Mouse (Mus musculus) neural tube, embryonic 14.5 days (tissue): ENCODE results near the gene Endov. TPM values are rescaled to one million over a fixed set of nuclear protein-coding genes. Genes with fewer than 3 reads are reported as not detected.
A peak's percentile ranks its signal among the peaks of the same experiment; 100 is the strongest.

Source experiments
- ATAC-seq: fragments of 200-750 bp; cut with Nextera tagmentation; 2 replicates; pipeline ENCODE4 v1.8.0; 2017; ENCODE audit warnings: low read depth, mild to moderate bottlenecking, moderate TSS enrichment, moderate library complexity
- H3K27ac ChIP-seq: fragments of 300-500 bp; sonication (generic); 2 replicates; pipeline ENCODE4 v1.5.1; 2014; ENCODE audit warnings: low read depth, mild to moderate bottlenecking, control low read depth, low read length, moderate library complexity, mixed read lengths
- H3K27me3 ChIP-seq: fragments of 300-500 bp; sonication (generic); 2 replicates; pipeline ENCODE4 v1.6.1; 2014; ENCODE audit warnings: low read length; ENCODE audit not compliant: control insufficient read depth, insufficient read depth
- H3K36me3 ChIP-seq: fragments of 300-500 bp; sonication (generic); 2 replicates; pipeline ENCODE4 v1.6.1; 2014; ENCODE audit warnings: low read length, mixed read lengths; ENCODE audit not compliant: control insufficient read depth, insufficient read depth
- H3K4me1 ChIP-seq: fragments of 300-500 bp; sonication (generic); 2 replicates; pipeline ENCODE4 v1.6.1; 2014; ENCODE audit warnings: low read length; ENCODE audit not compliant: control insufficient read depth, insufficient read depth
- H3K4me2 ChIP-seq: fragments of 300-500 bp; sonication (generic); 2 replicates; pipeline ENCODE4 v1.6.1; 2014; ENCODE audit warnings: mild to moderate bottlenecking, low read depth, low read length, control low read depth
- H3K4me3 ChIP-seq: fragments of 300-500 bp; sonication (generic); 2 replicates; pipeline ENCODE4 v1.5.1; 2014; ENCODE audit warnings: low read depth, low read length, control low read depth, mixed read lengths
- H3K9ac ChIP-seq: fragments of 300-500 bp; sonication (generic); replicated peaks from 2 replicates; pipeline ENCODE4 v1.6.1; 2014; ENCODE audit warnings: low read depth, mild to moderate bottlenecking, control low read depth, low read length, mixed read lengths
- H3K9me3 ChIP-seq: fragments of 300-500 bp; sonication (generic); 2 replicates; pipeline ENCODE4 v1.6.1; 2016; ENCODE audit warnings: low read length; ENCODE audit not compliant: control insufficient read depth
- WGBS: fragments of 180-500 bp; shearing (Covaris S2); extraction: QIAGEN DNeasy Blood & Tissue Kit; methylation state at CpG from one replicate; pipeline ENCODE4 v1.1.7; 2014; 5-methylcytosine and 5-hydroxymethylcytosine counted together
- polyA plus RNA-seq: library from polyadenylated mRNA; unstranded; fragments of >200 nt; fragmentation: Nextera tagmentation; extraction: Ambion mirVana; gene quantifications from 2 replicates; pipeline ENCODE4 v1.2.1, GENCODE M21; 2014

Gene Endov
- polyA plus RNA-seq, 1 experiment from 2014 or later: 13.8 TPM

DNA sequence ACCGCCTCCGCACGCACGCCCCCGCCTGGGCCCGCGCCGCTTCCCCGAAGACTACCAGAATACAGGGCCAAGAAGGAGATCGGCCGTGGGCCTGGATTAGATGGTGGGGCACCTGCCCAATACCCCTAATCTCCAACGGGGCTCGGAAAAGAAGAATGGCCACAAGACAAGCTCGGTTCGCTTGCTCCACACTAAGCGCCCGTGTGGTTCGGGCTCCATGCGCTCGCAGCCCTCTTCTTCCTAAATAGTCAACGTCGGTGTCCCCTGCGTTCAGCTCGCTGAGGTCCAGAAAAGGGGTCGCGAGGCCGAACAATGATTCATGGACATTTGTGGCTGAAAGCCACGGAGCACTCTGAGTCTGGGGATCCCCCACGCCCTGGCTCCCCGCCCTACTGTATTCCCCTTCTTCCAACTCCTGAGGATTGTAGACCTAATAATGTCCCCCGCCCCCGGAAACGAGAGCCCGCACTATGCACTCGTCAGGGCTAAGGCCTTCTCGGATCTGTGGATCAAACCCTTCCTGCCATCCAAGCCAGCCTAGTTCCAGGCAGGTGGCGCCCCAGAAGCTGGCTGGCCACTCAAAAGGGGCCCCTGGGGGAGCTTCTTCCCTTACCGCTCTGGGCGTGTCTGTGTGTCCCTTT, 56.9 kb downstream of the Endov start:
- no peaks in the 10 kb centered on the region for H3K36me3 ChIP-seq
- no peaks in the 10 kb centered on the region for H3K9me3 ChIP-seq
- H3K9ac ChIP-seq: peak overlapping the region; percentile 76
- peaks cover 3% of the 10 kb centered on the region; the same call in 1 of the 2 replicates for H3K27me3 ChIP-seq
- peak; percentile 19; the same call in 1 of the 2 replicates for ATAC-seq
- peak overlapping the region; percentile 76 for H3K4me3 ChIP-seq
- H3K4me2 ChIP-seq: peak overlapping the region; percentile 97
- 1% methylated on average over 39 of the region's 39 CpGs for WGBS
- peaks cover 54% of the 10 kb centered on the region for H3K4me1 ChIP-seq
- H3K27ac ChIP-seq: peak overlapping the region; percentile 55

DNA sequence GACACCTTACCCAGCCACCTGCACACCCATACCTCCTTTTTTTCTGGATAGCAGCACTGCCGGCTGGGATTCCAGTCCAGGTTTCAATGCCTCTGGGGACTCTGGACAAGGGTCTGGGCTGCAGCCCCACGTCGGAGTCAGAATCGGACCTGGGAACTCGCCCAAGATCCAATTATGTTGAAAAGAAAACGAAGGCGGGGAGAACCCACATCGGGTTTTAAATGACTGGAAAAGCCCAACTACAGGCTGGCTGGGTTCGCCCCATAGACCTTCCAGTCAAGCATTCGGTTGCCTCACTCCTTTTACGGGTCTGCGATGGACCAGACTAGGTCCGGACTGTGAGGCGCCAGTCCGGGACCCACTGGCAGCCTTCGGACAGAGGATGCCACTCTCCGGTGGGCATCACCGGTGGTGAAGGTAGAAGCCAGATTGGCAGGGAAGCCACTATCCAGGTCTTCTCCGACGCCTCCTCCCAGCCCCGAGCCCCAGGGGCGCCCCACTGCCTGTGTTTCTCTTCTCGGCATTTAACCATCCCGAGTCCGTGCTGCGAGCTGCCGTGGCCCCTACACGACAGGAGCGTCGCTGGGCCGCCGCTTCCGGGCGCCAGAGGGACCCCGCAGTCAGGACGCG, 57.7 kb downstream of the Endov start:
- Histone ChIP-seq H3K4me3 (peak overlapping the region; percentile 76), H3K36me3 (no peaks in the 10 kb centered on the region), H3K27me3 (peaks cover 3% of the 10 kb centered on the region; the same call in 1 of the 2 replicates), H3K9ac (peak overlapping the region; percentile 58), H3K4me2 (peak overlapping the region; percentile 97), H3K4me1 (peaks cover 48% of the 10 kb centered on the region), H3K27ac (peak overlapping the region; percentile 55), H3K9me3 (no peaks in the 10 kb centered on the region)
- no peak for ATAC-seq
- under 1% methylated on average over 37 of the region's 37 CpGs for WGBS

DNA sequence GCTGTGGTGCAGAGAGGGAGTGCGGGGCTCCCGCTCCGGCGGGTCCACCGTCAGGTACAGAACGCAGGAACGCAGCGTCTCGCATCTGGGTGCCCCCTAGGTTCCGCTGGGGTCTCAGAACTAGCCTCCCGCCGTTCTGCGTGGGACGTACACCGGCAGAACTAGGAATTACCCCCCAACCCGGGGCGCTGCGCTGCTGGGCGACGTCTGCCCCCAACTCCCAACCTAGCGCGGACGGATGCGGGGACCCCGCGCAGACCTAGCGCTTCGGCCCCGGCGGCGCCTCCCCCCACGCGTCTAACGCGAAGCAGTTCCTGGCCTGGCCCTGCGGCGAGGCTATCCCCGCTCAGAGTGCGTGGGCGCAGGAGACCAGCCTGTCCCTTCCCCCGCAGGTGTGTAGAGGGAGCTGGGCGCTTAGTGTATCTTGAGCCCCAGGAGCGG, 58.2 kb downstream of the Endov start:
- Histone ChIP-seq H3K27me3 (peaks cover 3% of the 10 kb centered on the region; the same call in 1 of the 2 replicates), H3K4me1 (peaks cover 45% of the 10 kb centered on the region), H3K27ac (peak overlapping the region; percentile 55), H3K36me3 (no peaks in the 10 kb centered on the region), H3K4me2 (peak overlapping the region; percentile 97), H3K4me3 (peak overlapping the region; percentile 76), H3K9ac (peak overlapping the region; percentile 58), H3K9me3 (no peaks in the 10 kb centered on the region)
- WGBS: under 1% methylated on average over 42 of the region's 43 CpGs
- no peak for ATAC-seq

DNA sequence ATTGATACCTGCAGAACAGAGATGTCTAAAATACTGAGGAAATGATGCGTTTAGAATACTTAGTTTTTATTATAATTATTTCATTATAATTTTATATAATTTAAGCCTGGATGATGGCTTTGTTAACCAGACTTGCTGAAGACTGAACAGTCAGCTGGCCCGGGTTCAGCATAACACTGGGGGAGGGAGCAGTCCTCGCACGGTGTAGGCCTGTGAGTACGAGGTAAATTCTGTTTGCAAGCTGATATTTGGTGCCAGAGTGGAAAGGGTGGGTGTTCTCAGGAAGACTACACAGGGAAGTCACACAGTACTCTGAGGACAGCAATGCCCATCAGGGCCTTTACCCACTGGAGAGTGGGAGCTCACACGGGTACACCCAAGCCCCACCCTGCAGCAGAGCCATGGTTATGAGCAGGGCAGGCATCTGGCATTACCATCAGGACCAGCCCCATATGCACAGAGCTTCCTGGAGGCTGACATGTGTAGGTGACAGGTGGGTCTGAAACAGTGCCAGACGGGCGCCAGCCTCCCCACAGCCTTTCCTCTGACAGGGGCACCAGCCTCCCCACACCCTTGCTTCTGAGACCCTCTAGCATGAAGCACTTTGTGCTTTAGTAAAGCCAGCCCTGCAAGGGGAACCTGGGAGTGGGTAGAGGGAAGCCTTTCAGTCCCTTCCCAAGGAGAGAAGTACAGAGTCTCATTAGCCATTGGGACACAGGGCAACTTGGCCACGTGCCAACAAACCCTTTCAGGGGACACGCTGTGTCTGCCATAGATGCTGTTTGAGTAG, 59.6 kb downstream of the Endov start:
- no peaks in the 10 kb centered on the region for H3K9me3 ChIP-seq
- no peak for ATAC-seq
- H3K27me3 ChIP-seq: peaks cover 3% of the 10 kb centered on the region; the same call in 1 of the 2 replicates
- no peak overlapping the region for H3K27ac ChIP-seq
- H3K4me1 ChIP-seq: peaks cover 31% of the 10 kb centered on the region
- H3K36me3 ChIP-seq: no peaks in the 10 kb centered on the region
- H3K9ac ChIP-seq: no peak overlapping the region
- no peak overlapping the region for H3K4me3 ChIP-seq
- WGBS: 48% methylated on average over 10 of the region's 10 CpGs
- H3K4me2 ChIP-seq: 0 out of 2 replicates have a peak overlapping the region, but pooled peaks have one; percentile 16

DNA sequence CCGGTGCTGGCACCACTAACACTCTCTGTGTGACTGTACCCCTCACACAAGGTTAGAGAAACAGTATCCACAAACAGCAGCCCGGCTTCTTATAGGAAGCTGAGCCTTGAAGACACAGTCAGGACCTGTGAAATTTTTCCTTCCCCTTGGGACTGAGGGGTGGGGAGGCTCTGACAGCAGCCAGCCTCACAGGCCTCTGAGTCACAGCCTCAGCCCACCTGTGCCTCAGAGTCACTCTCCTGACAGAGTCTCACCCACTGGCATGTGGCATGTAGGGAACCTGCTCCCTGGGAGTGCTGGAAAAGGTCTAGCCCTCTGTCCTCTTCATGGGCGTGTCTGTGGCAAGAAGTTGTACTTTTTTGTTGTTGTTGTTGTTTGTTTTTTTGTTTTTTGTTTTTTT, 60.3 kb downstream of the Endov start:
- Histone ChIP-seq H3K4me2 (no peak overlapping the region), H3K4me3 (no peak overlapping the region), H3K27ac (no peak overlapping the region), H3K9me3 (no peaks in the 10 kb centered on the region), H3K36me3 (no peaks in the 10 kb centered on the region), H3K27me3 (peaks cover 3% of the 10 kb centered on the region; the same call in 1 of the 2 replicates), H3K4me1 (peaks cover 26% of the 10 kb centered on the region), H3K9ac (no peak overlapping the region)
- WGBS: 51% methylated on average over 3 of the region's 3 CpGs
- no peak for ATAC-seq

DNA sequence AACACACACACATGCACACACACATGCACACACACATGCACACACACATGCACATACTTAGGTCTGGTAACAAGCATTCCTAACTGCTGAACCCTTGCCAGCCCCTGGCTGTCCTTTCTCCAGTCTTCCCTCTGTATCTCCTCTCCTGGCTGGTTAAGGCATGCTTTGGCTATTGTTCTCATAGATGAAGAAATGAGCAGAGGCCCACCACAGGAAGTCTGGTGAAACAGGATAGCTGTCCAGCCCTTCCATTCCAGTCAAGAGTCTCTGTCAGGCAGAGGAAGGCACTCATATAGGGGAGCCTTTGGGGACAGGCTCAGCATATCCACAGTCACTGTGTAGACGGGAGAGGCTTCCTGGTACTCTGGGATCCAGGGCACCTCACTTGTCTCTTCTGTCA, 61.2 kb downstream of the Endov start:
- WGBS: 57% methylated on average over 1 of the region's 1 CpGs
- Histone ChIP-seq H3K27me3 (peaks cover under 1% of the 10 kb centered on the region; the same call in 1 of the 2 replicates), H3K9ac (no peak overlapping the region), H3K4me3 (no peak overlapping the region), H3K9me3 (no peaks in the 10 kb centered on the region), H3K27ac (peak overlapping the region; percentile 55), H3K4me1 (peaks cover 22% of the 10 kb centered on the region), H3K4me2 (no peak overlapping the region), H3K36me3 (no peaks in the 10 kb centered on the region)
- ATAC-seq: no peak

DNA sequence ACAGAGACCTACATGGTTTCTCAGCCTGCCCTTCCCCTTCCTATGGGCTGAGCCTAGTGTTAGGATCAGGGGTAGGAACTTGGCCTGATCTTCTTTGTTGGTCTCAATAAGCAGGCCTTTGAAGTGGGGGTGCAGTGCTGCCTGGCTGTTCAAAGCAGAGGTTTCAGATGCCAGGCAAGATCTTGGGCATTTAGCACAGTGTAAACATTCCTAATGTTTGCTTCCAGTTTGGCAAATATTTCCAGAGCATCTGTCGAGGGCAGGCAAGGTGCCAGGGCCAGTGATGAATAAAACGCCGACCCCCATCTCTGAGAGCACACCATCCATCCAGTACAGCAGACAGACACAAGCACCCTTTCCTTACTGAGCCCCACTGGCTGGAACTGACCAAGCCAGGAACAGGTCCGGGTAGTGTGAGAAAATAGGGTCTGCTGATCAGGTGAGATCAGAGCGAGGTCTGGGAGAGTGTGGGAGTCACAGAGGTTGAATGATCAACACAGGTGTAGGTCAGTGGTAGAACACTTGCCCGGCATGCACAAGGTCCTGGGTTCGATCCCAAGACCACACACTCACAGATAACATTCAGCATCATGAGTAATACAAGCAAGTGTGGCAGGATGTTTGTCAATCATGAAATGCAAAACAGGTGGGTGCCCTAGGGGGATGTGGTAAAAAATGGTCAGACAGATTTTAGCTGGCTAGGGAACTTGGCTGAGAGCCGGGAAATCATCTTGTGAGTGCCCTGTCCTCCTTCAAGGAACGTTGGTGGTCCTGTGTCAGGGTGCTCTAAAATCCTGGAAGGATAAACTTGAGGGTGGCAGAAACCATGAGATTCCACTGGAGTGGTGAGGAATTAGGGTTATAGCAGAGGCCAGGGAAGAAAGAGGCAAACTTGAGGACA, 62.0 kb downstream of the Endov start:
- H3K27me3 ChIP-seq: no peaks in the 10 kb centered on the region; the same call in 1 of the 2 replicates
- peaks cover 25% of the 10 kb centered on the region for H3K4me1 ChIP-seq
- no peak overlapping the region for H3K4me3 ChIP-seq
- H3K4me2 ChIP-seq: no peak overlapping the region
- H3K9me3 ChIP-seq: no peaks in the 10 kb centered on the region
- 73% methylated on average over 9 of the region's 9 CpGs for WGBS
- H3K36me3 ChIP-seq: no peaks in the 10 kb centered on the region
- H3K9ac ChIP-seq: no peak overlapping the region
- no peak for ATAC-seq
- peak overlapping the region; percentile 55 for H3K27ac ChIP-seq

DNA sequence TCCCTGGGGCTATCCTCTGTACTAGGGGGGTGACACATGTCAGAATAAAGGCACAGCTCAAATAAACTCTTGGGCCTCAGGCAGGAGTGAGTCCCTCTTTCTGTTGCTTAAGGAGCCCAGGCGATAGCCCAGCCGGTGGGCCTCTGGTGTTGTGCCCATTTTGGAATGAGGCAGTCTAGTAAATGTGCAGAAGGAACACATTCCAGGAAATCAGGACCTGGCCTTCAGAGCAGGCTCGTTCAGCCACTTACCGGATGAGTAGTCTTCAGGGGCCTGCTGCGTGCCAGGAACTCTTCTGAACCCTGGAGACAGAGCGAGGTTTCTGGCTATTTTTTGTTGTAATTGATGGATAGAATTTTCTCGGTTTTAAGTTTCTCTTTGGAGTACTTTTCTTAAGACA, 63.6 kb downstream of the Endov start:
- H3K4me2 ChIP-seq: no peak overlapping the region
- no peak overlapping the region for H3K9ac ChIP-seq
- H3K27ac ChIP-seq: no peak overlapping the region
- no peaks in the 10 kb centered on the region for H3K9me3 ChIP-seq
- peaks cover 26% of the 10 kb centered on the region for H3K4me1 ChIP-seq
- WGBS: 79% methylated on average over 7 of the region's 7 CpGs
- no peaks in the 10 kb centered on the region for H3K36me3 ChIP-seq
- no peaks in the 10 kb centered on the region; the same call in 1 of the 2 replicates for H3K27me3 ChIP-seq
- H3K4me3 ChIP-seq: no peak overlapping the region
- ATAC-seq: no peak
